Mouse (Mus musculus): ENCODE measurements around the gene Actr1a.

DNA sequence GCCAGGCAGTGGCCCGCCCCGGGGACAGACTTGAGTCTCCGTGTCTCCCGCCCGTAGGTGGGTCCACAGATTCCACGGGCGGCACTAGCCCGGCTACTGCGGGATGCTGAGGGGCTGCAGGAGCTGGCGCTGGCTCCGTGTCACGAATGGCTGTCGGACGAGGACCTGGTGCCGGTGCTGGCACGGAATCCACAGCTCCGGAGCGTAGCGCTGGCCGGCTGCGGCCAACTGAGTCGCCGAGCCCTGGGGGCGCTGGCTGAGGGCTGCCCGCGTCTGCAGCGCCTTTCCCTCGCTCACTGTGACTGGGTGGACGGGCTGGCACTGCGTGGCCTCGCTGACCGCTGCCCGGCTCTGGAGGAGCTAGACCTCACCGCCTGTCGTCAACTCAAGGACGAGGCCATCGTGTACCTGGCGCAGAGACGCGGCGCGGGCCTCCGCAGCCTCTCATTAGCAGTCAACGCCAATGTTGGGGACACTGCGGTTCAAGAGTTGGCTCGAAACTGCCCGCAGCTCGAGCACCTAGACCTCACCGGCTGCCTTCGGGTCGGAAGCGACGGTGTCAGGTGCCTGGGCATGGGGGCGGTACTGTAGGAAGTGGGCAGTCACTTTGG is 66.4 kb downstream of the Actr1a start:
- TF ChIP-seq CTCF (IDR thresholded peaks at IDR 0.05; ENCODE audit: extremely low read depth, insufficient read depth, insufficient read length, insufficient replicate concordance) (no peak), POLR2A (IDR thresholded peaks at IDR 0.05; ENCODE audit: low read depth, low read length) (no peak)

Measured in spleen, adult 2 months (tissue).